Mouse (Mus musculus): ENCODE data around the gene Col11a2.

The Col11a2 gene

DNA sequence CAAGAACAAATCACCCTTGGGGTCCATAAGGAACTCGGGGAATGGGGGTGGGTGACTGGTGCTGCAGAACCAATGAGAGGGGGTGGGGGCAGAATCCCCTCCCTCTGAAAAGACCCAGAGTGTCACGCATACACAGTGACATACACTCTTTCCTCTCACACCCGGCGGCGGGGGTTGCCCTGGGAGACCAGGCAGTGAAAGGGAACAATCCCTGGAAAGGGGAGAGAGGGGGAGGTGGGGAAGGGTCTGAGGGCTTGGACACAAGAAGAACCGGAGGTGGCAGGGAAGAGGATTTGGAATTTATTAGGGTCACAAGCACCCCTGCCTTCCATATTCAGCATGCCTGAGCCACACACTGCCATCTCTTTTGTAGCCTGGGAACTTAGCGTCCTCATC, 13.5 kb upstream of the Col11a2 start:
- in situ Hi-C loops (cut with MboI; ENCODE audit: low sequenced_read_pairs): no loop called here

- in situ Hi-C loops (cut with MboI; ENCODE audit: low sequenced_read_pairs): no loop called here
These were observed 13.0 kb upstream of the Col11a2 start for GRCm38 (mm10) chr17:34026221-34026620.

- in situ Hi-C loops (cut with MboI; ENCODE audit: low sequenced_read_pairs): no loop called here
These were observed 12.2 kb upstream of the Col11a2 start for GRCm38 (mm10) chr17:34026917-34027655.

- in situ Hi-C loops (cut with MboI; ENCODE audit: low sequenced_read_pairs): no loop called here
These were observed 11.5 kb upstream of the Col11a2 start, which contains the start of gene H2-Ke6 for GRCm38 (mm10) chr17:34027656-34028223. Gene H2-Ke6 (minus strand): TSS chr17:34028060.

DNA sequence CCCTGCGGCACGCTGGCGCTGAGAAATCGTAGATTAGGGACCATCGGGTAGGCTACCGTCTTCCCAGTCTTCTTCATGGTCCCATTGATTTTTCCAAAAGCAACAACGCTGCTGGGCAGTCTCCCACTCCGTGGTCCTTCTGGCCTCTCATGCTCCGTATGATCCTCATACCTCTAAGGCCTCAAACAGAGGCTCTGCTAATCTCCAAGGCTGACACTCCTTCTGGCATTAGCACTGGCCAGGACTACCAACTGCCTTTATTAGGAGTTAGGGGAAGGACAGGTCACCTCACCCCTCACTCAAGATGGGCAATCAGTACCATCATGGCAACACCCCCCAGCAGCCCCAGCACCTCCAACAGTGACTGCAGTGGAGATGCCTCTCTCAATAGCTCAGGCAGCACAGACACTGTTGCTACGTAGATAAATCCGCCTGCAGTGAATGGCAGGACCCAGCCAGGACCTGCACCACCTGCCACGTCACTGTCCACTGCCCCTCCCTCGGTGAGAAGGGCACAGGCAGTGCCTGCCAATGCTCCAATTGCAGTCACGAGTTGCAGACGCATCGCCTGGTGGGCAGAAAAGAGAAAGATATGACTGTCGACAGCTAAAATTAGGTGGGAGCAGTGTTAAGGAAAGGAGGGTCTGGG, 10.6 kb upstream of the Col11a2 start:
- in situ Hi-C loops (cut with MboI; ENCODE audit: low sequenced_read_pairs): no loop called here

DNA sequence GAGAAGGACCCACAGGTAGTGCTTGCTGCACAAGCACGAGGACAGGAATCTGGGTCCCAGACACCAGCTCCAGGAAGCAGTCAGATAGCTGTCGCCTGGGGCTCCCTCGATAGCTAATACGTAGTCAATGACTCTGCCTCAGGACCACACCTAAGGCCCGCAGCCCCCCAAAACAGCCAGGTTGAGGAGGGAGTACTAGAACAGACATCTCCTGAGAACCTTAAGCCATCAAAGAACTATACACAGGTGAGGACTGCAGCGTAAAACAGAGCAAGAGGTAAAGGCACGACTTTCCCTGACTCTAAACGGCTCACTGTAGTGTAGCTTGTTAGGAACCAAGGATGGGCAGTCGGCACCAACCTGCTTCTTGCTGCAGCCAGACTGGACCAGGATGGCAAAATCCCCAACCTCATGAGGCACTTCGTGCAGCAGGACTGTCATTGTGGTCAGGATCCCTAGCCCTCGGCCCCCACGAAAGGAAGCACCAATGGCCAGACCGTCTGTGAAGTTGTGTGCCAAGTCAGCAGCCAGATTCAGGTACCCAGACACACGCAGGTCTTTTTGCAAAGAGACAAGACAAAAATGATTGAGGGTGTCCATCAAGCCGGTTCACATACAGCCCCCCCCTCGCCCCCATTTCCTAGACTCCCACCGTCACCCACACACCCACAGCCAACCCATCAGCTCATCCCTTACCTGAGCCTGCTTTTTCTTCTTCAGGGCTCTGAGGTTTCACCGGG, 9.9 kb upstream of the Col11a2 start:
- in situ Hi-C loops (cut with MboI; ENCODE audit: low sequenced_read_pairs): no loop called here

- in situ Hi-C loops (cut with MboI; ENCODE audit: low sequenced_read_pairs): no loop called here
These were observed 9.2 kb upstream of the Col11a2 start for GRCm38 (mm10) chr17:34029890-34030595.

- in situ Hi-C loops (cut with MboI; ENCODE audit: low sequenced_read_pairs): no loop called here
These were observed 8.3 kb upstream of the Col11a2 start for GRCm38 (mm10) chr17:34030861-34031326.

- in situ Hi-C loops (cut with MboI; ENCODE audit: low sequenced_read_pairs): no loop called here
These were observed 7.6 kb upstream of the Col11a2 start, which contains the start of the genes Slc39a7 and Rxrb for GRCm38 (mm10) chr17:34031465-34032173. Gene Slc39a7 (minus strand): TSS chr17:34031682. Gene Rxrb (plus strand): TSS chr17:34031812.

- in situ Hi-C loops (cut with MboI; ENCODE audit: low sequenced_read_pairs): no loop called here
These were observed 7.0 kb upstream of the Col11a2 start for GRCm38 (mm10) chr17:34032174-34032632.

DNA sequence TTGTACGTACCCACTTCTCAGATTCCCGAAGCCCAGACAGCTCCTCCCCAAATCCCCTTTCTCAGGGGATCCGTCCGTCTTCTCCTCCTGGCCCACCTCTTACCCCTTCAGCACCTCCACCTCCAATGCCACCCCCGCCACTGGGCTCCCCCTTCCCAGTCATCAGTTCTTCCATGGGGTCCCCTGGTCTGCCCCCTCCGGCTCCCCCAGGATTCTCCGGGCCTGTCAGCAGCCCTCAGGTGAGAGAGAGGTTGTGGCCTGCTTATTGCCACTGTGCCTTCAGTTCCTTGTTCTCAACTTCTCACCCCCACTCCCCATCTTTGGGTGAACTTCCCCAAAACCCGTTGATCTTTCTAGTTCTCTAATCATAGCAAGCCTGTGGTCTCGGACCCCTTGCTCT, 6.4 kb upstream of the Col11a2 start:
- in situ Hi-C loops (cut with MboI; ENCODE audit: low sequenced_read_pairs): no loop called here

DNA sequence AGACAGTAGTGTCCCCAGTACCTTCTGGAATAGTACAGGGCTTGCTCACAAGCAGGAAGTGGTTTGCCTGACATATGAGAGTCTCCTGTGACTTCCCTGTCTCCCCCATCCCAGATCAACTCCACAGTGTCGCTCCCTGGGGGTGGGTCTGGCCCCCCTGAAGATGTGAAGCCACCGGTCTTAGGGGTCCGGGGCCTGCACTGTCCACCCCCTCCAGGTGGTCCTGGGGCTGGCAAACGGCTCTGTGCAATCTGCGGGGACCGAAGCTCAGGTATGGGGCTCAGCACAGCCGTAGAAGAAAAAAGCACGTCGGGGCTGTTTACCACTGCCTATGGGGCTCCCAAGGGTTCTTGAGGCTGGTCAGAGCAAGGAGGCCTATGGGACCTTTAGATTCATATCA, 5.8 kb upstream of the Col11a2 start:
- in situ Hi-C loops (cut with MboI; ENCODE audit: low sequenced_read_pairs): no loop called here

- in situ Hi-C loops (cut with MboI; ENCODE audit: low sequenced_read_pairs): no loop called here
These were observed 5.2 kb upstream of the Col11a2 start for GRCm38 (mm10) chr17:34034064-34034463.

DNA sequence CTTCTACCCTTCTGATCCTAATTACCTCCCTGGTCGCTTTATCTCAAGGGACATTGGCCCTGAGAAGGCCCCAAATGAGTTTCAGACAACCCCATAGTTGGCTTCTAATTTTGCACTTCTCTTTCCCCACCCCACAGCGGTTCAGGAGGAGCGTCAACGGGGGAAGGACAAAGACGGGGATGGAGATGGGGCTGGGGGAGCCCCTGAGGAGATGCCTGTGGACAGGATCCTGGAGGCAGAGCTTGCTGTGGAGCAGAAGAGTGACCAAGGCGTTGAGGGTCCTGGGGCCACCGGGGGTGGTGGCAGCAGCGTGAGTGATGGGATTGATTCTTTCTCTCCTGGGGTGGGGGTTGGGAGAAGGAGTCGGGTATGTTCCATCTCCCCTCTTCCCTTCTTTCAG, 3.7 kb upstream of the Col11a2 start:
- in situ Hi-C loops (cut with MboI; ENCODE audit: low sequenced_read_pairs): no loop called here

DNA sequence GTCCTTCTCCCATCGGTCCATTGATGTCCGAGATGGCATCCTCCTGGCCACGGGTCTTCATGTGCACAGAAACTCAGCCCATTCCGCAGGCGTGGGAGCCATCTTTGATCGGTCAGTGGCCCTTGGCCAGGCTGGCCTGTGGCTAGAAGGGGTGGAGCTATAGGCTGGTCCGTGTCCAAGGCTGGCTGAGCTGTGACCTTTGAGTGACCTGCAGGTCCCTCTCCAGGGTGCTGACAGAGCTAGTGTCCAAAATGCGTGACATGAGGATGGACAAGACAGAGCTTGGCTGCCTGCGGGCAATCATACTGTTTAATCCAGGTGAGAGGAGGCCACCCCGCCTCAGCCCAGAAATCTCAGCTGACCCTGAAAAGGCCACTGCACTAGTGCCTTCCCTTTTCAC, 2.6 kb upstream of the Col11a2 start:
- in situ Hi-C loops (cut with MboI; ENCODE audit: low sequenced_read_pairs): no loop called here

- in situ Hi-C loops (cut with MboI; ENCODE audit: low sequenced_read_pairs): no loop called here
These were observed 2.0 kb upstream of the Col11a2 start for GRCm38 (mm10) chr17:34037241-34037640.

DNA sequence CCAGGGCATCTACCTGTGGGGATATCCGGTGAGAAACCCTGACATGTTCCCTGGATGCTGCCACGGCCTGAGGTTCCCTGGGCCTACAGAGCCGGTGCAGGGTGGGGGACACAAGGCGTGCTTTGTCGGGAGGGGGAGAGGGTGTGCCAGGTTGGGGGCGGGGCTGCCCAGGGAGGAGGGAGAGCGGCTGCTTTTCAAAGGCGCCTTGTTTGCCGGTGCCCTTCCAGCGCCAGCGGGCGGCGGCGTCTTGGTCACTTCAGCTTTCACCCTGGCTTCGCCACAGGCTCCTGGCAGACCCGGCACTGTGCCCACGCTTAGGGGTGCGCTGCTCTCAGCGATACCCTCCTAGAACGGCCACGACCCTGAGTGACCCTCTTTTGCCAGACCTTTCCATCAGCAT, 797 bp upstream of the Col11a2 start:
- in situ Hi-C loops (cut with MboI; ENCODE audit: low sequenced_read_pairs): no loop called here

DNA sequence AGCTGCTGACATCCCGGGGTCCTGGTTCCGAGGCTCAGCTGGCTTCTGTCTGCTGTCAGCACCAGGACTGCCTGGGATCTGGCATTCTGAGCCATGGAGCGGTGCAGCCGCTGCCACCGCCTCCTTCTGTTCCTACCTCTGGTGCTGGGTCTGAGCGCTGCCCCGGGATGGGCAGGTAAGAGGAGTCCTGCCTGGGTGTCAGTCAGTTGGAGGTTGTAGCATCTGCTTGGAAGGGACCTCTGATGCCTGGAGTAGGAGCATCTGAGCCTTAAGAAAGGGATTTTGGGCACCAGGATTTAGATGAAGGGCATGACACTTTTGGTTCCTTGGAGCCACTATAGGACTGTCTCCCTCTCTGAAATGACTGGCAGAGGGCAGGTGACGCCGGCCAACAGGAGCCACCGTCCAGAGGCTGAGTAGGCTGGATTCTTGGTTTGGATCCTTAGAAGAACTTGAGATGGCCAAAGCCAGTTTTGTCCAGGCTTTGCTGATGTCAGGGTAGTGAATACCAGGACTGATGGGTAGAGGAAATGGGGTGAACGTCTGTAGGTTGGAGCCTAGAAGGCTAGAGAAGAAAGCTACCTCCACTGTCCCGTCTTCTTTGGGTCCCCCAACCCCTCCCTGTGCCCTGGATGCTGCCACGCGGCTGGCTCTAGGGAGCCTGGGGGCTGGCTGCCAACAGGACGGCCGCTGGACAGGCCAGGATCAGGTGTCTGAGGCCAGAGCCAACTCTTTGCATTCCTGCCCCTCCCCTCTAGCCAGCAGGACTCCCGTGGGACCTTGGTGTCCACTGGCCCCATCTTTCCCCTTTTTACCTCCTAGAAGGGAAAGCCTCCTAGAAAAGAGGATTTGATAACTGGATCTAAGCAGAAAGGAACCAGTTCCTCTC, 569 bp downstream of the Col11a2 start:
- in situ Hi-C loops (cut with MboI; ENCODE audit: low sequenced_read_pairs): no loop called here

DNA sequence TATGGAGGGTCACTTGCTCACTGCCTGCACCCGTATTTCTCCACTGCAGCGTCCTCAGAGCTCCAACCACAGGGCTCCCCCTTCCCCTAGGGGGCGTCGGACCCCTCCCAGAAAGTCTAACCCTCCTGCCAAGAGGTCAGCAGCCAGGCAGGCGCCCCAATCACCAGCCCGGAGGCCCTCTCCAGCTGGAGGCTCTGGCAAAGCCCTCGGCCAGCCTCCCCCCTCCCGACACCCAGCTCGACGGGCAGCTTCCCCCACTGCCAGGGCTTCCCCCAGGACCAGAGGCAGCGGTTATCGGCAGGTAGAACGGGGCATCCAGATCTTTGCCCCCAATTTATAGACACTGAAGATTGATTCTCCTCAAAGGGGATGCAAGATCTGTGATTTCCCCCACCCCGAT, 6.7 kb downstream of the Col11a2 start:
- in situ Hi-C loops (cut with MboI; ENCODE audit: low sequenced_read_pairs): no loop called here

All from CH12F3 (cell line).